Mouse (Mus musculus) myocyte (in vitro differentiated cells): Measurements from ENCODE around the gene Eif4a1.

Experiments
- CEBPB ChIP-seq: IDR thresholded peaks from 2 replicates; pipeline ENCODE4 v1.6.1; 2011; ENCODE audit warnings: mild to moderate bottlenecking, moderate library complexity; ENCODE audit not compliant: poor library complexity, insufficient read depth, severe bottlenecking
- E2F4 ChIP-seq: IDR thresholded peaks from one replicate; pipeline ENCODE4 v1.6.1; 2011; ENCODE audit warnings: mild to moderate bottlenecking, control low read depth, moderate library complexity; ENCODE audit not compliant: insufficient read depth
- MAX ChIP-seq: IDR thresholded peaks from one replicate; pipeline ENCODE4 v1.6.1; 2011; ENCODE audit warnings: low read depth, mild to moderate bottlenecking, control low read depth
- MYOD1 ChIP-seq, 3 experiments: IDR thresholded peaks; one replicate each; pipeline ENCODE4 v1.6.1; 2011; ENCODE audit warnings: control low read depth in 2 of 3, low read depth in 2 of 3, mild to moderate bottlenecking in 2 of 3, moderate library complexity in 1 of 3; ENCODE audit not compliant: insufficient read length in 2 of 3, control insufficient read depth in 1 of 3
- MYOG ChIP-seq, 3 experiments: IDR thresholded peaks; one replicate each; pipeline ENCODE4 v1.6.1; 2011; ENCODE audit warnings: control low read depth in 2 of 3, low read depth in 2 of 3, mild to moderate bottlenecking in 2 of 3; ENCODE audit not compliant: insufficient read length in 2 of 3, control insufficient read depth in 1 of 3, insufficient read depth in 1 of 3
- POLR2A ChIP-seq: IDR thresholded peaks from one replicate; pipeline ENCODE4 v1.6.1; 2011; ENCODE audit warnings: low read depth, mild to moderate bottlenecking, control low read depth, moderate library complexity; ENCODE audit not compliant: insufficient read length
- POLR2AphosphoS2 ChIP-seq: IDR thresholded peaks from one replicate; pipeline ENCODE4 v1.6.1; 2011; ENCODE audit warnings: low read depth, control low read depth; ENCODE audit not compliant: insufficient read length
- REST ChIP-seq: IDR thresholded peaks from one replicate; pipeline ENCODE4 v1.6.1; 2011; ENCODE audit warnings: mild to moderate bottlenecking, control low read depth, moderate library complexity; ENCODE audit not compliant: insufficient read depth, insufficient read length
- SRF ChIP-seq: IDR thresholded peaks from one replicate; pipeline ENCODE4 v1.6.1; 2011; ENCODE audit warnings: low read depth; ENCODE audit not compliant: control insufficient read depth, insufficient read length
- TCF12 ChIP-seq: IDR thresholded peaks from one replicate; pipeline ENCODE4 v1.6.1; 2011; ENCODE audit warnings: mild to moderate bottlenecking, control low read depth; ENCODE audit not compliant: poor library complexity, insufficient read depth, severe bottlenecking
- TCF3 ChIP-seq: IDR thresholded peaks from one replicate; pipeline ENCODE4 v1.6.1; 2011; ENCODE audit warnings: low read depth, control low read depth; ENCODE audit not compliant: insufficient read length
- USF1 ChIP-seq: IDR thresholded peaks from one replicate; pipeline ENCODE4 v1.6.1; 2011; ENCODE audit warnings: low read depth, mild to moderate bottlenecking, control low read depth, moderate library complexity

- TF ChIP-seq POLR2AphosphoS2 = no peak
- TF ChIP-seq USF1 = no peak
- no peak for TF ChIP-seq POLR2A
- no peak for TF ChIP-seq SRF
- no peak for TF ChIP-seq TCF12
- TF ChIP-seq CEBPB = no peak
- no peak for TF ChIP-seq MYOG (IDR thresholded peaks at IDR 0.05; ENCODE audit: control insufficient read depth in 1 of 3, insufficient read depth in 1 of 3, insufficient read length in 2 of 3, low read depth in 2 of 3)
- no peak for TF ChIP-seq MYOD1 (IDR thresholded peaks at IDR 0.05; ENCODE audit: control insufficient read depth in 1 of 3, insufficient read length in 2 of 3, low read depth in 2 of 3)
- TF ChIP-seq TCF3 = no peak
- no peak for TF ChIP-seq MAX
- TF ChIP-seq E2F4 = no peak
- no peak for TF ChIP-seq REST
These were observed 10.8 kb upstream of the Eif4a1 start for GRCm38 (mm10) chr11:69682840-69683533.
